Mouse (Mus musculus): ENCODE measurements around the gene Megf8.

- no peak for TF ChIP-seq POLR2A (IDR thresholded peaks at IDR 0.05; ENCODE audit: low read depth, low read length)
- no peak for TF ChIP-seq CTCF (IDR thresholded peaks at IDR 0.05; ENCODE audit: extremely low read depth, insufficient read length, insufficient replicate concordance, low read depth, low read length)
Measured at GRCm38 (mm10) chr7:25387811-25388440, 71.0 kb downstream of the Megf8 start.

Data from small intestine, adult 2 months (tissue).